Mouse (Mus musculus) brain, embryonic 14.5 days (tissue): ENCODE data around the gene Nfe2l2.

Source experiments
- CTCF ChIP-seq: fragments of 200-500 bp; IDR thresholded peaks from 2 replicates; pipeline ENCODE4 v1.5.1; 2012; ENCODE audit warnings: inconsistent platforms, mild to moderate bottlenecking, moderate library complexity, borderline replicate concordance; ENCODE audit not compliant: insufficient read depth, insufficient read length; ENCODE audit errors: extremely low read depth
- POLR2A ChIP-seq: fragments of 200-500 bp; IDR thresholded peaks from 2 replicates; pipeline ENCODE4 v1.6.1; 2012; ENCODE audit warnings: mild to moderate bottlenecking, inconsistent platforms, borderline replicate concordance; ENCODE audit not compliant: poor library complexity, insufficient read depth, insufficient read length, severe bottlenecking; ENCODE audit errors: extremely low read depth

GRCm38 (mm10) chr2:75650437-75650836 lies 54.0 kb downstream of the Nfe2l2 start:
- no peak for TF ChIP-seq POLR2A
- TF ChIP-seq CTCF = no peak
